Mouse (Mus musculus) cerebellum, adult (tissue): ENCODE results near the gene Grsf1.
A peak's percentile ranks its signal among the peaks of the same experiment; 100 is the strongest.

Experiments
- ATAC-seq: cut with Nextera tagmentation; 2 replicates; pipeline ENCODE4 v1.9.2; 2017; ENCODE audit warnings: mild to moderate bottlenecking, moderate library complexity, mixed read lengths; ENCODE audit not compliant: insufficient number of reproducible peaks, low FRiP score, low TSS enrichment

The Grsf1 gene

DNA sequence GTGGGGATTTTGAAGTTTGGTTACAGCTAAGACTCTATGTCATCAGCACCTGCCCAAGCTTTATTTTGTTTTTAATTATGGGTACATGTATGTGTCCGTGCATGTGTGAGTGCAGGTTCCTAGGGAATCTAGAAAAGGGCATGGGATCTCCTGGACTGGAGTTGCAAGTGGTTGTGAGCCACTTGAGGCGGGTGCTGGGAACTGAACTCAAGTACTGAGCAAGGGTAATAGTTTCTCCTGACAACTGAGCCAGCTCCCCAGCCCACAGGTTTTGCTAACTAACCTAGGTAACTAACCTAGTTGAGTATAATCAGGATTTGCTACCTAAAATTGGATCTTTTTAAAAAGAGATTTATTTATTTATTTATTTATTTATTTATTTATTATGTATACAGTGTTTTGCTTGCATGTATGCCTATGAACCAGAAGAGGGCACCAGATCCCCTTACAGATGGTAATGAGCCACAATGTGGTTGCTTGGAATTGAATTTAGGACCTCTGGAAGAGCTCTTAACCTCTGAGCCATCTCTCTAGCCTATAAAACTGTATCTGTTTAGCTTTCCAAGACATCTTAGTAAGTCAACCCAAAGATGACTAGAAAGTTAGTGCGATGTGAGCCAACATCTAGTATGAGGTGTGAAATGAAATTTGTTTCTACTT is 13.4 kb upstream of the Grsf1 start:
- ATAC-seq, result no peak; the same call in 1 of the 2 replicates

DNA sequence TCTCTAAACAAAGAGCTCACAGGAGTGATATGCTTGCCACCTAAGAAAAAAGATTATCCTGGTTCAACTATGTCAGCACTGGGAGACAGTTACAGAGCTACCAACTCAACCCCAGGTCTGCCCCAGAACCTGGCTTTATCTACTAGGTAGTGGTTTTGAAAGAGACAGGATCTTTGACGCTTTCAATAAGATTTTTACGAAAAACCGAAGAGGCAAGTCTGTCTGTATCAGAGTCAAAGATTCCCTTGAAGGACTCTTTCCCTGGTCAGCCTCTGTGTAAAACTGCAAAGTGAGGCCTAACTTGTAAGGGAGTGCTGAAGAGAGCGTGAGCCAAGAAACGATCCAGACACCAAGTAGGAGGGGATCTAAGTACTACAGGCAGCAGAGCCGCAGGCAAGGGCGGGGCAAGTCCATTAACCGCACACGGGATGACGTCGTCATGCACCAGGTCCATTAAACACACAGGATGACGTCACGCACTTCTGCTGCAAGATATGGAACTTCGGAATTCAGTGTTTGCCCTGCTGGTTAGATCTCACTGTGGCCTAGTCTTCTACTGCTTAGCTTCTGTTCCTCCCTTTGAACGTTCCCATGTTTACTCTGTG is 12.7 kb upstream of the Grsf1 start:
- ATAC-seq, result no peak

DNA sequence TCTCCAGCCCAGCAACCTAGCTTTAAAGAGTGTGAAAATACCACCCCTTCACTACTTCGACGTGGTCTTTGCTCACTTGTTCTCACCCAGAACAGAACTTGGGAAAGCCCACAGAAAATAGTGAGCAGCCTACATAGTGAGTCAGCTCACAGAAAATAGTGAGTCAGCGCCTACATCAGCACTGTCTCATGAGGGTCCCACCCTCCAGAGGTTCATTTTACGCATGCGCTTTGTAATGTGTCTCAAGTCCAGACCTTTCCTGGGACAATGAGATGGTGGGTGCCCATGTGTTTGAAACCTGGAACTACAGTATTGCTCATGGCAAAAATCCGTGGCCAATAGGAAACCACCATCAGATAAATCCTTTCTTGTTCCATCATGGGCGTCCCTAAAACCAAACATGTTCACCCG is 12.0 kb upstream of the Grsf1 start:
- ATAC-seq, result no peak

DNA sequence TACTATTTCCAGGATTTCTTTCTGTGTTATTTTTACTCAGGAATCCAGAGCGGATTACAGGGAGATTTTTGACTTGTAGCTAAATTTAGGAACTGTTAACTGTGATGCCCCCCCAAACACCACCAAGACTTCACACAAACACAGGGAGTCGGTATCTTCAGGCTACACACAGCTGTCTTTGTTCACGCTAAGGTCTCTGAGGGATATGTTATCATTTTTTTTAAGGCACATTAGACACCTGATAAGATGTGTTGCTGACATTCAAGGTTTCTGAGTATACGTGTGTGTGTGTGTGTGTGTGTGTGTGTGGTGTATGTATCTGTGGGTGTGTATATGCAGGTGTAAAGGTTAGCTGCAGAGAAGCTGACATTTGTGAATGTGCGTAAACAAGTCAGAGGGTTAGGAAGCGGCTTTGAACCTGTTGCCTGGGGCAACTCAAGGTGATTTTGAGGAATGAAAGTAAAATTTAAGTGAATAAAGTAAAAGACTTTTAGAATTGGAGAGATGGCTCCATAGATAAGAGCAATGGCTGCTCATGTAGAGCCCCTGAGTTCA is 9.9 kb upstream of the Grsf1 start:
- no peak for ATAC-seq

DNA sequence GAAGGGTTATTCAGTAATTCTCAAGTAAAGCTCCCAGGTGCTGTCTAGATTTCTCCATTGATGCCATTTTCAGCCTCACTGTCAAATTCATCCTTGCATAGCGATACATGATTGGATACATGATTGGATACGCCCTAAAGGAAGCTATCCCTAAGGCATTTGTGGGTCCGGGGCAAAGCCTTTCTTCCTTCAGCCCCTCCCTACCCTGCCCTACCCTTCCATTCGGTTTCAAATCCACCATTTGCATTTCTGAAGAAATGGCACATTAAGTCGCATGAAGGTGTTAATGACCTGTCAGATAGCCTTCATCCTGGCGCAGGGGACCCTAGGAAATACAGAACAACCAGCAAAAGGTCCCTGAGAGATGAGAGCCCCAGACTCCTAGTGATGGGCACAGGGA is 9.3 kb upstream of the Grsf1 start:
- no peak for ATAC-seq

DNA sequence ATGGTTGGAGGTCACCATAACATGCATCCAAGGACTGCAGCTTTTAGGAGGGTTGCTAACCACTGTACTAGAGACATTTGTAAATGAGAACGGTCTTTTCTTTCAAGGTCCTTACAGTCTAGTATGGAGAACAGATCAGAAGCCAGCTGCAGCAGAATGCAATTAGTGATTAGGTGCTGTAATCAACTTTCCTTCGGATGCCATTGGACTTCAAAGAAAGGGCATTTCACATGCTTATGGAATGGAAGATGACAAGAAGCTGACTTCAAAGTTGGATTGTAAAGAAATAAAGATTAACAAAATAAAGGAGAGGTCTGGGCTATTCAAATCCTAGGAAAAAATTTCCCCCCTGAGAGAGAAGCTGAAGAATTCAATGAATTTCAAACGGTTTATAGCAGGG is 8.3 kb upstream of the Grsf1 start:
- no peak for ATAC-seq

DNA sequence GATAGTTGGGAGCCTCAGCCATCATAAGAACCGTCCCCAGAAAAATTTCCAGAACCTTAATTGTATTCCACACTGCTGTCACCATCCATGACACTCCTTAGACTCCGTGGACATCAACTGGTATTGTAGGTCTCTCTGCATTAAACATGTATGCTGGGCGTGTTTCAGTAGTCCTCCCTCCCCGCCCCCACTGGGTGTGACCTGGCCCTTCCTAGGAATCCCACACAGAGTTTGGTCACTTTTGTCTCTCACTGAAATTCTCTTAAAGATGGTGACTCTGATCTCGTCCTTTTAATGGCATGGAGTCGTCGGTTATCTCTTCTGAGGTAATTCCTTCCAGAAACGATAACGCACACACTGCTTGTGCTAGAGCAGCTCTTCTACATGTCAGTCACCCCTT is 7.7 kb upstream of the Grsf1 start:
- no peak for ATAC-seq

DNA sequence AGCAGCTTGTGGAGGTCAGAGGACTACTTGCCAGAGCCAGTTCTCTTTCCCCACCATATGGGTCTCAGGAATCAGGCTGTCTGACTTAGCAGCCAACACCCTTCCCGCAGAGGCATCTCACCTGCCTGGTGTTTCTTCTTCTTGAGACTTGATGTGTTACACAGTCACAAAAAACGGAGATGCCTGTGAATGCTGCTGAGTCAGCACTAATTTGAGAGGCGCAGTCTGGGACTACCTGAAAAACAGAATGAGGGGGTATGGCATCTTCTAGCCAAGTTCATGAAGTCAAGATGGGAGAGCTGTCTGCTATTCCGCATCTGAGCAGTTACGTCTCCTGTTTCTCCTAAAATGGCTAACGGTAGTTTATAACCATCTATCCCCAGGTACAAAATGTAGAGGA is 4.6 kb upstream of the Grsf1 start:
- ATAC-seq, result no peak

DNA sequence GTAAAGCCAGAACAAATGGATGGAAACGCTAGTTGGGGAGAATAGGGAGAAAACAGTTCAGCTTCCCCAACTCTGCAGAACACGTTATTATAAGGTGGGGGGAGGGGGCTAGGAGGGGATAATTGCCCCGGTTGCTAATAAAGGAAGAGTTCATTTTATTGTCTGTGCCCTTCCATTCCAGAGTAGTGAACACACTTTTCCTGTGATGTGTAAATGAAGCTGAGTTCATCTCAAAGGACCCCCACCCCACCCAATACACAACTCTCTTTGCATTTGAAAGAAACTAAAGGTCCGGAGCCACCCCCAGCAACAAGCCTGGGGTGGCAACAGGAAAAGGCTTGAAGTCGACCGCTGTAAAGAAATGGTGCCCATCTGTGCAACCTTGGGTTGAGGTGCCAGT is 3.4 kb upstream of the Grsf1 start:
- ATAC-seq, result no peak

DNA sequence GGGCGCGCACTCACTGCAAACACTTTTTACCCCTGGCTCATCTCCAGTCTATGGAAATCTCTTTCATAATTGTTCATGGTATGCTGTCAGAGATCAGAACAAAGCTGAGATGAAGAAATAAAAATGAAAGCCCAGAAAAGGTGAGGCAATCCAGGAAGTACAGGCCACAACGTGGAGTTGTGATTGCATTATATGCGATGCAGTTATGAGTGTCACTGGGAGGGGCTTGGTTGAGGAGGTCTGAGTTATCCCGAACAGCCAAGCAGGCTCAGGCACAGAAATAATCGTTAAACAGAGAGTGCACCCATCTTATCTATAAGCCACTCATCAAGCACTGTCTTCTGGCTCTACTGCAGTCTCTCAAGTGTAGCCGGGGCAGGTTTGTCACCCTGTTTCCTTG is 3.0 kb upstream of the Grsf1 start:
- no peak for ATAC-seq

DNA sequence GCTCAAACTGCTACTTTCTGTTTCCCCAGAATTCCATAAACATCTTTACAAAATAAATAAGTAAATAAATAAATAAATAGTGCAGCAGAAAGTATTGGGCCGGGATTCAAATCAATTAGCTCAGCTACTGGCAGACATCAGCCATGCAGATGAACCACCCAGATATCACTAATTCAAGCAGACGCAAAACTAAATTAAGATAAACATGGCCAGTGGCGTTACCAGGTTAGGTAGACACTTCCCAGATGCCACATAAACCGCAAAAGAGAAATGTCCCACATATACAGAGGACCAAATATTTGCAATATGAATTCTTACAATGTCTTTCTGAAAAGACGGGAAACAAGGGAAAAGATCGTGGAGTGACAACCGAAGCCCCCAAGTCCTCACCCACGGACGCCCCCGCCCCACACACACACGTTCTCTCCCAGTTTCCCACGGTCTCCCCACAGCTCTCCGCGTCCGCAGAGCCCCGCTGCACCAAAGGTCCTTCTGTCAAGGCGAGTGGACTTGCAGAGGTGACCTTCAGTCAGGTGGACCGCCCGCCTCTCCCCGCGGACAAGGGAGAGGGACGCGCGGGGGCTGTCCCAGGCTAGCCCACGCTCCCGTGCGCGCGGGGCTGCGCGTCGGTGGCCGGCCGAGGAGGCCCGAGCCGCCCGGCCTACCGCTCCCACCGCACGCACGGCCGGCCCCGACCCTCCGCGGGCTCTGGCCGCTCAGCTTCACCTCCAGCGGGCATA is 1.1 kb downstream of the Grsf1 start:
- ATAC-seq, result peak; percentile 34

DNA sequence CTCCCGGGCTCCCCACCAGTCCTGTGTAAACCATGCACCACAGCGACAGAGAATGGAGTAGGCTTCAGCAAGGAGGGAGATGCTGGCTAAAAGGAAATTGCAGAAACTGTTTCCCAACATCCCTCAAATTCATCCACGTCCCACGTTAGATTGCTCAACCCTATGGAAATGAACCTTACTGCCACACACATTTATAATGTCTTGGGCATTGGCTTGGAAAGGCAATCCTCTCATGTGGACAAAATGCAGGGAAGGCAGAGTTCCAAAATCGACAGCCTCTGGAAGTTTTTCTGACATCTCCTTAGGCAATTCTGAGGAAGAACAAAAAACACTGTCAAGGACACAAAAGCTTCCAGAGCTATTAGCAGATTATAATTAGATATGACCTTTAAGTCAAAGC is 12.1 kb downstream of the Grsf1 start:
- ATAC-seq, result no peak

DNA sequence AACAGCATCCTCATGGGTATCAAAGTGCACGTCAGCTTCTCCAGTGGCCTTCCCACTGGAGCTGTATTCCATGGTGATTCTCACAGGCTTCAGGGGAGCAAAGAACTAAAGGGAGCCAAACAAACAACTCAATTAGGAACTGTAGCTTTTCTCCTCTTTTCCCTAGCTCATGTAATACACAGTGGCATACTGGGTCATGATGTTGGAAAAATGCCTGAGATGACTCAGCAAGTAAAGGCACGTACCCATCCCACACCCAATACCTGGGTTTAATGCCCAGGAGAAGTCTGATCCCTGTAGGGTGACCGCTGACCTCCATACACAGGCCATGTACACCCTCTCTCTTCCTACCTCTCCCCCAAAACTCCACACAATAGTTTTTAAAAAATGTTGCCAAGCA is 12.8 kb downstream of the Grsf1 start:
- no peak for ATAC-seq

DNA sequence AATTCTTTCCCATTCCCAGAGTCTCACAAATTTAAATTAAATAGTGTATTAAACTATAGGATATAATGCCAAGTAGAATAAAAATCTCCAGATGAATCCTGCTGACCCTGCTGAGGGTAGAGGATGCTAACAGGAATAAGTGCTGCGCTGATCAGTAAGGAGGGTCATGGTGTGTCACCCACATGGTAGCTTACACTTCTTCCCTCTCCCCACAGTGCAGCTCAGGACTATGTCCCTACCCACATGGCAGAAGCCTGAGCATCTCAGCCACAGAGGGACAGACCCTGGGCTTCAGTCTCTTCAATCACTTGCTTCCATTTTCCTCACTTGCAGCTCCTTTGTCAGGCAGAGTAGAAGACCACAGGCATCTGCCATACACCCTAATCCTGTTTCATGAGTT is 18.1 kb downstream of the Grsf1 start:
- no peak for ATAC-seq

DNA sequence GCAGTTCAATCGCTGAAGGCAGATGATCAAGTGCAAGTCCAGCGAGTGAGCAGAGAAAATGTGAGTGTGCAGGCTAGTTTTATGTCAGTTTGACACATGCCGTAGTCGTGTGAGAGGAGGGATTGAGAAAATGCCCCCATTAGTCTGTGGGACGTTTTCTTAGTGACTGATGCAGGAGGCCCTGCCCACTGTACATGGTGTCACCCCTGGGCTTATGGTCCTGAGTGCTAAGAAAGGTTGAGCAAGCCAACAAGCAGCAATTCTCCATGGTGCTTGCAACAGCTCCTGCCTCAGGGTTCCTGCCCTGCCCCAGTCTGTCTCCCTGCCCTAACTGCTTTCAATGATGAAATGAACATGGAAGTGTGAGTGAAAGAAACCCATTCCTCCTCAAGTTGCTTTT is 23.4 kb downstream of the Grsf1 start:
- no peak for ATAC-seq

DNA sequence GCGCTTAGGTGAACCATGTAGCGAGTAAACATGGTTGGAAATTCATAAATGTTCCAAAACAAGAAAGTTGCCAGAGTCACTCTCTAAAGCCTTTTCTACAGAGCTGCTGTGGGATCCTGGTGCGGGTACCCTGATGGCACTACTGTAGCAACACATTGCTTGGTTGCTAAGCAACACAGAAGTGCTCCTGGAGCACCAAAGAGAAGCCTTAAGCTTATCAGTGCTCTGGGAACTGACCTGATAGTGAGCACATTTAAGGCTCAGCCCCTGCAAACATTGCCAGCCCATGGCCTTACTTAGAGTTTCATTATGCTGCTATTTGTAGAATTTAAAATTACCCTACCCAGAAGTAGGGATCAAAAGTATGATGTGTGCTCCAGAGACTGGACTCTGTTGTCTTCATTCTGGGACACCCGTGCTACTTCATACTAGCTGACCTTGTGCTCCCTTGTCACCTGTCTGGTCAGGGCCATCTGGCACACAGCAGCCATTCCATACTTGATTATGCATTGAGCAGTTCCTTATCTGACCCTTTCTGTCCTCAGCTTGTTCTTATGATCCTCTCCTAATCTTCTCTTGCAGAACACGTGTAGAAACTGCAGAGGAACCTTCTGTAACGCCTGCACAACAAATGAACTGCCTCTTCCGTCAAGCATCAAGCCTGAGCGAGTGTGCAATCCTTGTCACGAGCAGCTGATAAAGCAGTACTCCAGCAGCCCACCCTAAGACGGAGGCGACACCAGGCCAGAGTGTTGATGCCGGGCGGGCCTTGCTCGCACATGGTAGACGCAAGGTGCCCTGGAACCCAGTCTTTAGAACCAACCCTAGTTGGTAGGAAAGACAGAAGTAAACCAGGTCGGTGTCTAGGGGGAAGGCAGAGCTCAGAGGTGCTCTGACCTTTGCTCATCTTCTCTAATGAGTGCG is 26.5 kb downstream of the Grsf1 start:
- ATAC-seq, result no peak

DNA sequence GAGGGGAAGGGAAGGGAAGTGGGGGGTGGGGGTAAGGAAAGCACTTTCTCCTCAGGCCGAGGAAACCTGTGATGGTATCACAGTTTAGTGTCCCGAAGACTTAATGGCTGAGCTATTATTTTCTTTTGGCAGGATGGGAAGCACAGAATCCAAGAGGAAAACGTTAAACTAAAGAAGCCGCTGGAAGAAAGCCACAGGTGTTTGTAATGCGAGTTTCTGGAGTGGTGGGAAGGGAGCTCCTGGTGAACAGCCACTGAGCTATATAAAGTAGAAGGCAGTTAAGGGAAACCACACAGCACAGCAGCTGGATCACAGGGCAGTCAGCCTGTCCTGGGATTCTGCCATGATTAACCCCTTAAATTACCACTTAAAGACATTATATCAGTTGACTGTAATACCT is 30.6 kb downstream of the Grsf1 start:
- no peak for ATAC-seq

DNA sequence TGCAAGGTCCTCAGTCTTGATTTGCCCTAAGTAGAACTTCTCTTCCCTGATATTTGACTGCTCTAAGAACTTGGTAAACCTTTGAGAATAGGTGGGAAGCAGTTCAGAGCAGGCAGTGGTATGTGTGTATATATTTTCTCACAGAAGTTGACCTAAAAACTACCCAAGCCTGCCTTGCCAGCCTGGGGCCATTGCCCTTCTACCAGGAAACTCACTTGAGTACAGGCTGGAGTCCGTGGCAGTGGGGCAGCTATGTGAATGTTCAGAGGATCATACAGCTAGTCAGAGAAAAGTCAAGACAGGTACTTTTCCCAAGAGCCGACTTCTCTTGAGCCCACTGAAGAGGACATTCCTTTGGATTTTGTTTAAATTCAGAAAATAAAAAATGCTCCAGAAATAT is 31.1 kb downstream of the Grsf1 start:
- no peak for ATAC-seq

DNA sequence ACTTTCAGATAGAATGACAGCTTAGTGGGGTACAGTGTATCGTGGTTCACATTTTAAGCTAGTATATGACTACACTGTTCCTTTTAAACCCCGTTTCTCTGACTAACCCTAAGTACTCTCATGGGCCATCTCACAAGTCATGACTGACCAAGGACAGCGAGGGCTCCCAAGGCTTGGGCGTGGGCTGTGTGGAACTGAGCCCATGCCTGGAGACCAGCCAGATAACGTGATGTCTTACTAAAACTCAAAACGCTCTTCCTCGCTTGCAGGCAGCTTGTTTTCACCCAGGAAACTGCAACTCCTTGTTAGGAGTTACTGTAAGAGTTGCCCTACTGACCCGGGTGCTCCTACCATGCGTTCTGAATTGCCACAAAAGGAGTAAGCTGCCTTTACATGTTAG is 32.5 kb downstream of the Grsf1 start:
- ATAC-seq, result no peak

DNA sequence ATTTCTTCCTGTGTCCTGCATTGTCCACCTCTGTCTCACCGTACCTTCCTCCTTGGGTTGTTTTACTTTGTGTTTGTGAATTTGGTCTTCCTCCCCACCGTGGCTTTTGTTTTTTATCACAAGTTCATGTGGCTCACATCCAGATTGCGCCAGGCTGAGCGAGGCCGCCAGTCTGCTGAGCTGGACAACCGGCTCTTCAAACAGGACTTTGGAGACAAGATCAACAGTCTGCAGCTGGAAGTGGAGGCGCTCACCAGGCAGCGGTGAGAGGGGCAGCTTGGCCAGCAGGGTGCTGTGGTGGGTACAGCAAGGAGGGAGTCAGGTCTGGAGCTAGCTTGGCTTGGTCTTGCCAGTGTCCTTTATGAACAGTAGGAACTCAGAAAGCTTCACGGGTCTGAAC is 33.2 kb downstream of the Grsf1 start:
- no peak for ATAC-seq

DNA sequence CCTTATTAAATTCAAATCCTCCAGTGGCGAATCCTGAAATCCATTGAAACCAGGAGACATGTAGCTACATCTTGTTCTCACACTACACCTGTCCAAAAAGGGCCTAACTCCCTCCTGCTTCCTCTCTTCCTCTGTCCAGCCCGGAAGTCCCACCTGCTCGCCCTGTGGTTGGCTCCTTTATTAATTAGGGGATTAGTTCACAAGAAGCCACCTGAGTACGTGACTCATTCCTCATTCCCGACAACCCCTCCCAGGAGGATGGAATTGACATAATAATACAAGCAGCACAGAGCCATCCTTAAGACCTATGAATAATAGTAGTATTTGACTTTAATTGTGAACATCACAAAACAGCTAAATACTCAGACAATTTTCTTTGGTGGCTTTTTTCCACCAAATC is 41.9 kb downstream of the Grsf1 start:
- ATAC-seq, result no peak
